Mouse (Mus musculus): ENCODE results near the gene Rars. TPM values are rescaled to one million over a fixed set of nuclear protein-coding genes. Genes with fewer than 3 reads are reported as not detected.

Rars gene
- 10 to 100 TPM; 35.5 to 36.5 TPM for total RNA-seq (2023)

DNA sequence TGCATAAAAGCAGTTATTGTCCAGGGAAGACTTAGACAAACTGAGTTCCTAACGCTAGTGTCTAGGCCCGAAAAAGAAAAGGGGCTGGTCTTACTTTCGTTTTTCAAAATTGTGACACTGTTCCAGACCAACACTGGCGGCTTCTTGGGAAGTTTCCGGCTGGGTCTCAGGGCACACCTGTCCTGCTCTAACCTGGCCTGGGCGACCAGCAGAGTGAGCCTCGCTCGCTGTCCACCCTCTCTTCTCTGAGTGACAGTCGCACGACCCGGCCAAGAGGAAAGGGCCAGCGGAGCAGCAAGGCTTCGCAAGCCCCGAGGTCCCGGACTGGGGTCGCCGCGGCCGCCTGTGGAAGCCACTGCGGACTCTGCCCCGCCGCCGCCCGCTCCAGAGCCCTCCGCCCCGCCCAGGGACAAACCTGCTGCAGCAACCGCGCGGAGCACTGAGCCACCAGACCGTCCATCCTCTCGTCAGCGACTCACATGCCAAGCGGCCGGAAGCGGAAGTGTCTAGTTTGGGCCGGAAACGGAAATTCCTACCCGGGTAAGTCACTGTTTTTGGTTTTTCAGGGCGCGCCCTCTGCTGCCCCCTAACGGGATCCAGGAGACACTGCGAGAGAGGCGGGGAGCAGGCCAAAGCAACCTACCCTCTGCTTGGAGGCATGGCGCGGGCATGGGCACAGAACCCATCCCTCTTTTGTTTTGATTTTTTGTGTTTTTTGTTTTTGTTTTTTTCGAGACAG lies at the start of gene Rars:
TSS of gene Rars (minus strand) at position 485 of the 739 bp plus-strand sequence.

GRCm38 (mm10) chr11:35798874-35799273 lies 35.4 kb downstream of the Rars start, which contains the start of gene Fbll1:
Fbll1 (minus strand) TSS chr11:35798884.

GRCm38 (mm10) chr11:35769188-35769745 lies 65.0 kb downstream of the Rars start, which contains the start of gene Pank3:
Pank3 (plus strand) TSS chr11:35769484.

Other genes starting within 250 kb of the Rars start
- gene Pank3, start 65.0 kb downstream of the Rars start, total RNA-seq (2023): 10 to 100 TPM; 15.0 to 16.5 TPM
- gene Fbll1, start 35.6 kb downstream of the Rars start, total RNA-seq (2023): not detected
- not detected for gene Wwc1, start 146.0 kb upstream of the Rars start, total RNA-seq (2023)